Mouse (Mus musculus) heart, embryonic 14.5 days (tissue): ENCODE measurements around the gene Clmn. TPM values are rescaled to one million over a fixed set of nuclear protein-coding genes. Genes with fewer than 3 reads are reported as not detected.
"Not testable (repeated sequence)": the region's sequence is repeated elsewhere in the genome, so short reads cannot be mapped to it uniquely, and the experiment has no call there.

Experiments used
- ATAC-seq: fragments of 200-750 bp; cut with Nextera tagmentation; 2 replicates; pipeline ENCODE4 v1.8.0; 2017; ENCODE audit warnings: low read depth, moderate TSS enrichment; ENCODE audit not compliant: insufficient number of reproducible peaks, insufficient read depth, low FRiP score
- H3K27ac ChIP-seq, 2 experiments: fragments of 200-500 bp in 1 of 2; fragments of 300-500 bp in 1 of 2; sonication (generic) in 1 of 2; replicated peaks in 1 of 2; 2 replicates each; pipeline ENCODE4 v1.5.1; 2012 to 2014; ENCODE audit warnings: low read depth in 2 of 2, low read length in 2 of 2, control low read depth in 1 of 2, mild to moderate bottlenecking in 1 of 2, mixed read lengths in 1 of 2; ENCODE audit not compliant: control insufficient read depth in 1 of 2, insufficient read depth in 1 of 2
- H3K27me3 ChIP-seq: fragments of 300-500 bp; sonication (generic); 2 replicates; pipeline ENCODE4 v1.6.1; 2014; ENCODE audit warnings: mild to moderate bottlenecking, low read length, control low read depth; ENCODE audit not compliant: control insufficient read depth, insufficient read depth
- H3K36me3 ChIP-seq: fragments of 300-500 bp; sonication (generic); 2 replicates; pipeline ENCODE4 v1.6.1; 2014; ENCODE audit warnings: mild to moderate bottlenecking, control low read depth, low read length, mixed read lengths; ENCODE audit not compliant: control insufficient read depth, insufficient read depth
- H3K4me1 ChIP-seq, 2 experiments: fragments of 200-500 bp in 1 of 2; fragments of 300-500 bp in 1 of 2; sonication (generic) in 1 of 2; 2 replicates each; pipeline ENCODE4 v1.6.1; 2012 to 2014; ENCODE audit warnings: low read length in 2 of 2, control low read depth in 1 of 2, mixed read lengths in 1 of 2; ENCODE audit not compliant: control insufficient read depth in 2 of 2, insufficient read depth in 2 of 2
- H3K4me2 ChIP-seq: fragments of 300-500 bp; sonication (generic); 2 replicates; pipeline ENCODE4 v1.6.1; 2014; ENCODE audit warnings: mild to moderate bottlenecking, low read length
- H3K4me3 ChIP-seq, 2 experiments: fragments of 200-500 bp in 1 of 2; fragments of 300-500 bp in 1 of 2; sonication (generic) in 1 of 2; 2 replicates each; pipeline ENCODE4 v1.5.1; 2012 to 2014; ENCODE audit warnings: low read length in 2 of 2, mild to moderate bottlenecking in 2 of 2, control low read depth in 1 of 2, low read depth in 1 of 2, moderate library complexity in 1 of 2; ENCODE audit not compliant: control insufficient read depth in 1 of 2, insufficient read depth in 1 of 2
- H3K9ac ChIP-seq: fragments of 300-500 bp; sonication (generic); 2 replicates; pipeline ENCODE4 v1.6.1; 2014; ENCODE audit warnings: mild to moderate bottlenecking, low read length
- H3K9me3 ChIP-seq: fragments of 300-500 bp; sonication (generic); 2 replicates; pipeline ENCODE4 v1.6.1; 2016; ENCODE audit warnings: low read length, control low read depth; ENCODE audit not compliant: control insufficient read depth
- WGBS: fragments of 180-500 bp; shearing (Covaris S2); extraction: QIAGEN DNeasy Blood & Tissue Kit; methylation state at CpG from one replicate; pipeline ENCODE4 v1.1.7; 2014; 5-methylcytosine and 5-hydroxymethylcytosine counted together
- polyA plus RNA-seq: library from polyadenylated mRNA; unstranded; fragments of >200 nt; fragmentation: Nextera tagmentation; extraction: Ambion mirVana; gene quantifications from 2 replicates; pipeline ENCODE4 v1.2.1, GENCODE M21; 2014

Gene Clmn
- polyA plus RNA-seq, 1 experiment from 2014 or later, result 0.49 TPM

DNA sequence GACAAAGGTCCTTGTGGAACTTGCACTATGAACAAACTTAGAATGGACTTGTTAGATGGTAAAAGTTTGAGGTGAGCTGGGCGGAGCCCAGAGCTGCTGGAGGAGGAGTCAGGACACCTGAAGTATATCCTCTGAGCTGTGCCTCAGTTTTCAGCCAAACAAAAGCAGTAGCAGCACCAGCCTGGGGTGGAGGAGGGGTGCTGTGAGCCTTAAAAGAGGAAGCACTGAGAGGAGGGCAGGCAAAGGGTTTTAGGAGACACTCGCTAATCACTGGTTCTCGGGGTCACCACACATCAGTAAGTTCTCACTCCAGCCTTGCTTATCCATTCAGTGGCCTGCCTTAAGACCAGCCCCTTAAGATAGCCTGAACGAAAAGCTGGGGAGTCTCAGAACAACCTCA lies 30.1 kb downstream of the Clmn start:
- Histone ChIP-seq H3K36me3 (no peaks in the 10 kb centered on the region), H3K27me3 (no peaks in the 10 kb centered on the region), H3K9me3 (no peaks in the 10 kb centered on the region), H3K4me3 (no peak overlapping the region), H3K9ac (no peak overlapping the region), H3K4me2 (no peak overlapping the region), H3K27ac (no peak overlapping the region), H3K4me1 (peaks cover 7 to 13% of the 10 kb centered on the region in 2 experiments; a peak in 3 of 4 replicates)
- ATAC-seq, result no peak
- WGBS, result 57% methylated on average over 4 of the region's 4 CpGs

DNA sequence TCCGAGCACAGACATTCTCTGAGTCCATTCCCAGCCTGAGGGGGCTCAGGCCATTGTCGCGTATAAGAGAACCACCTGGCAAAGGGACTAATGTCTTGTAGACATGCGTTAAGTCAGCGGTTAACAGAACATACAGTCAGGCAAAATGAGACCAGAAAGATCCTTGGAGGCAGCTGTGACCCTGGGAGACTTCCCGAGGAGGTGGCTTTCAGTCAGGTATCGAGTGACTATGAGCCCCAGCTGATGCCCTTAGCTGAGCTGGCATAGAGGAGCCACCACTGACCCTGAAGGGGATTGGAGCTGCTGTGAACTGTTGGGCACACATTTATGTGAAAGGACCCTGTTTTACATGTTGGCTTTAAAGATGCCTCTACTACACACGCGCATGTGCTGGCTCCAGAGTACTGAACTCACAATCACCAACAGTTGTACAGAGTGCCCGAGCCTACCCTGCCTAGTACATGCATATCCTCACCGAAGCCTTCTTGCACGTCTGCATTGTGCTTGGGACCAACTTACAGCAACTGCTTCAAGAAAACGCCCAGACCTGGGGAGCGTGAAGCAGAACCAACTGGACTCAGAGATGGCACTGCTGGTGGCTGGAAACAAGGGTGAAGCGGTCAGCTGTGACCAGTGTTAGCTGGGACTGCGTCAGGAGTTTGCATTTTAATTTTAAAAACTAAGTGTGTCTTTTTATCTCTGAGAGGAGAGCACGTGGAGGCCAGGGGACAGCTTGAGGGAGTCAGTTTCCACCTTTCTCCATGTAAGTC lies 34.0 kb downstream of the Clmn start:
- Histone ChIP-seq H3K9ac (no peak overlapping the region), H3K36me3 (no peaks in the 10 kb centered on the region), H3K27me3 (no peaks in the 10 kb centered on the region), H3K9me3 (no peaks in the 10 kb centered on the region), H3K4me1 (peaks cover 10 to 20% of the 10 kb centered on the region in 2 experiments; a peak in 3 of 4 replicates), H3K4me2 (no peak overlapping the region), H3K27ac (no peak overlapping the region), H3K4me3 (no peak overlapping the region)
- 75% methylated on average over 17 of the region's 17 CpGs for whole genome bisulfite sequencing
- ATAC-seq, result no peak

DNA sequence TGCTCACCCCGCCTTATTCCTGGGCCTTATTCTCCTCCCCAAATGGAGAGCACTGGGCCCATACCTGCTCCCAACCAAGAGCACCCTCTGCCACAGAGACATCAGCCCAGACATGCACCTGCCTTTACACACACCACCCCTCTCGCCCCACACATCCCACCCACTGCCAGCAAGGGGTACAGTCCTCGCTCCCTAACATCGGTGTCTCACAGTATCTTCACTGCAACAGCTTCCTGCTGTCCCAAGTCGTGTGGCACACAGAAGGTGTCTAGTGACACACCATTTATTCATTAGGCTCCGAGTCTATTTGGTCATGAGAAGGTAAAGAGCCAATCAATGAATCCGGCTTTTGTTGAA lies 34.6 kb downstream of the Clmn start:
- Histone ChIP-seq H3K4me1 (peaks cover 13 to 24% of the 10 kb centered on the region in 2 experiments), H3K4me3 (no peak overlapping the region), H3K27me3 (no peaks in the 10 kb centered on the region), H3K4me2 (no peak overlapping the region), H3K27ac (no peak overlapping the region), H3K36me3 (no peaks in the 10 kb centered on the region), H3K9ac (no peak overlapping the region), H3K9me3 (no peaks in the 10 kb centered on the region)
- 74% methylated on average over 7 of the region's 7 CpGs for WGBS
- ATAC-seq, result 0 out of 2 replicates have a peak, but pooled peaks have one; percentile 2

DNA sequence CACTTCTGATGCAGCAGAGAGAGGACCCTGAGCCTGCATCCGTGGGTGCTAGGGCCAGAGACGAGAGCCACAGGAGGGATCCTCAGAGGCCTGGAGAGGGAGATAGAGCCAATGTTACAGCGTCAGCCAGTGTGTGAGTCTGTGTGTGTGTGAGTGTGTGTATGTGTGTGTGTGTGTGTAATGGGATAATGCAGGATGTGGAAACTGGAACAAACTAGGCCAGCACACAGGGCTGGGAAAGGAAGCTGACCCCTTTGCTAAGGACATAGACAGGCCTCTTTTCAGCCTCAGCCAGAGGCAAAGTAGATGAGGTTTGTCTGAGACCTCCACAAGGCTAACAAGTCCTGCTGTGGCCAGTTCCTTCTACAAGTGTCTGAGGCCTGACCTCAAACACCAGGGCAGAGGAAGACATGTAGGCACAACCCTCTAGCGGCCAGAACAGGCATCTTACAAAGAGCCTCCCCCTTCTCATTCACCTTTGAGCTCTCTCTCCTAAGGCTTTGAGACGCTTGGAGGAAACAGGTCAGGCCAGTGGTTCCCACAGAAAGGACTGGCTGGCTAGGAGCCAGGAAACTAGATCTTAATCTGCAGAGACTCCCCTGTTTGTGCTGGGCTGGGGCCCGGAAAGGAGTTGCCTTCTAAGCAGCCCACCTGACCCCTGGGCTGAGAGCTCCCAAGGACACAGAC lies 35.1 kb downstream of the Clmn start:
- no peak overlapping the region for H3K4me2 ChIP-seq
- H3K27me3 ChIP-seq, result no peaks in the 10 kb centered on the region
- H3K4me3 ChIP-seq, result no peak overlapping the region
- WGBS, result 31% methylated on average over 6 of the region's 6 CpGs
- peak; percentile 49 for ATAC-seq
- H3K9me3 ChIP-seq, result no peaks in the 10 kb centered on the region
- H3K4me1 ChIP-seq, result peaks cover 17 to 29% of the 10 kb centered on the region in 2 experiments
- H3K9ac ChIP-seq, result no peak overlapping the region
- H3K36me3 ChIP-seq, result no peaks in the 10 kb centered on the region
- no peak overlapping the region for H3K27ac ChIP-seq

DNA sequence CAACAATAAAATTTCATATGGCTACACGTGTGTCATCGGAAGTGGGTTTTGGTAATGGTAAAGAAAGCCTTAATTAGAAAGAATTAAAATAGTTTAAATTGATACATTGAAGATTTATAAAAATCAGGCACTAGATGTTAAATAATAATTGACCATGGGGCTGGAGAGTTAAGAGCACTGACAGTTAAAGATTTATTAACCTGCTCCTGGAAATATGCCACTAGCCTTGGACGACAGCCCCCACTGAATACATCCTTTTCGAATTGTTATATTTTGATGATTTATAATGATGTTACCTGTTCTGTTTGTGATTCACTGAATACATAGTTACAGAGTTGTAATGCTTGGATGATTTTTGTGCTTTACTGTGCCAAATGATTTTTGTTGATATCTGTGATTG lies 35.9 kb downstream of the Clmn start:
- not testable (repeated sequence) for H3K27ac ChIP-seq, H3K9me3 ChIP-seq, H3K36me3 ChIP-seq, H3K4me2 ChIP-seq, ATAC-seq, H3K4me3 ChIP-seq, H3K9ac ChIP-seq, H3K27me3 ChIP-seq
- 89% methylated on average over 4 of the region's 4 CpGs for WGBS
- peaks cover 23 to 36% of the 10 kb centered on the region in 2 experiments for H3K4me1 ChIP-seq

DNA sequence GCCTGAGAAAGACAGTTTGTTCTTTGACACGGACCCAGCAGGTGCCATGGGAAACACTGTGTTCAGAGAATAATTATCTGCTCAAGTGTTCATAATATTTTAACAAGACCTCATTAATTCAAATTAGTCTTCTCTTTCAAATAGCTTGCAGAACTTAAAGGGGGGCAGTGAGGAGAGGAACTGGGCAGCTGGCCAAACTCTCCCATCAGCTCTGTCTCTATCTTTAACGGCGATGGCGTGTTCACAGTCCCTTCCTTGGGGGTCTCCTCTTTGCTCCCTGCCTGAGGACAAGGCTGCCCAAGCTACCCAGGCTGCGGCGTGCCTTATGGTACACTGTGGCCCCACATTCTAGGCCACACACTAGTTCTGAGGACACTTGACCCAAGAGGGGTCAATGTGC lies 37.2 kb downstream of the Clmn start:
- Histone ChIP-seq H3K4me2 (no peak overlapping the region), H3K4me1 (peaks cover 35 to 43% of the 10 kb centered on the region in 2 experiments), H3K36me3 (no peaks in the 10 kb centered on the region), H3K9ac (no peak overlapping the region), H3K9me3 (no peaks in the 10 kb centered on the region), H3K4me3 (no peak overlapping the region), H3K27ac (no peak overlapping the region), H3K27me3 (no peaks in the 10 kb centered on the region)
- 45% methylated on average over 6 of the region's 6 CpGs for whole genome bisulfite sequencing
- no peak for ATAC-seq

DNA sequence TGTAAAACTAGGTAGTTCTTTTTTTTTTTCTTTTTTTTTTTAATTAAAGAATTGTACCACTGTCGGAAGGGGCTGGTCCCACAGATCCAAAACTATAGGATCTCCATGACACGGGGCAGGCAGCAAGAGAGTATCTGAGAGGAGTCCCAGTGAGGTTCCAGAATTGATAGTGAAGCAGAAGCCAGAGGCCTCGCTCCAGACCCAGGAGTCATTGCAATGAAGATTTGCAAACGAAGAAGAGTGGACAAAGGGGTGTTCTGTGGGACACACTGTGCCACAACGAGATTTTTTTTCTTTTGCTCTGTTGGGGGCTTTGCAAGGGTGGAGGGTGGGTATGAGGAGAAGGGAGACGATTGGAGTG lies 40.0 kb downstream of the Clmn start:
- Histone ChIP-seq H3K4me2 (peak overlapping the region; percentile 29; the same call in 1 of the 2 replicates), H3K9me3 (no peaks in the 10 kb centered on the region), H3K27me3 (no peaks in the 10 kb centered on the region), H3K4me1 (peaks cover 38 to 43% of the 10 kb centered on the region in 2 experiments), H3K9ac (no peak overlapping the region), H3K36me3 (no peaks in the 10 kb centered on the region), H3K4me3 (no peak overlapping the region), H3K27ac (peak overlapping the region; percentile 54 to 80)
- ATAC-seq, result no peak
- WGBS, result 21% methylated on average over 6 of the region's 6 CpGs
